Mouse (Mus musculus) heart, embryonic 14.5 days (tissue): ENCODE results near the gene Spen. TPM values are rescaled to one million over a fixed set of nuclear protein-coding genes. Genes with fewer than 3 reads are reported as not detected.
A peak's percentile ranks its signal among the peaks of the same experiment; 100 is the strongest.

Experiments
- ATAC-seq: fragments of 200-750 bp; cut with Nextera tagmentation; 2 replicates; pipeline ENCODE4 v1.8.0; 2017; ENCODE audit warnings: low read depth, moderate TSS enrichment; ENCODE audit not compliant: insufficient number of reproducible peaks, insufficient read depth, low FRiP score
- H3K27ac ChIP-seq, 2 experiments: fragments of 200-500 bp in 1 of 2; fragments of 300-500 bp in 1 of 2; sonication (generic) in 1 of 2; replicated peaks in 1 of 2; 2 replicates each; pipeline ENCODE4 v1.5.1; 2012 to 2014; ENCODE audit warnings: low read depth in 2 of 2, low read length in 2 of 2, control low read depth in 1 of 2, mild to moderate bottlenecking in 1 of 2, mixed read lengths in 1 of 2; ENCODE audit not compliant: control insufficient read depth in 1 of 2, insufficient read depth in 1 of 2
- H3K27me3 ChIP-seq: fragments of 300-500 bp; sonication (generic); 2 replicates; pipeline ENCODE4 v1.6.1; 2014; ENCODE audit warnings: mild to moderate bottlenecking, low read length, control low read depth; ENCODE audit not compliant: control insufficient read depth, insufficient read depth
- H3K36me3 ChIP-seq: fragments of 300-500 bp; sonication (generic); 2 replicates; pipeline ENCODE4 v1.6.1; 2014; ENCODE audit warnings: mild to moderate bottlenecking, control low read depth, low read length, mixed read lengths; ENCODE audit not compliant: control insufficient read depth, insufficient read depth
- H3K4me1 ChIP-seq, 2 experiments: fragments of 200-500 bp in 1 of 2; fragments of 300-500 bp in 1 of 2; sonication (generic) in 1 of 2; 2 replicates each; pipeline ENCODE4 v1.6.1; 2012 to 2014; ENCODE audit warnings: low read length in 2 of 2, control low read depth in 1 of 2, mixed read lengths in 1 of 2; ENCODE audit not compliant: control insufficient read depth in 2 of 2, insufficient read depth in 2 of 2
- H3K4me2 ChIP-seq: fragments of 300-500 bp; sonication (generic); 2 replicates; pipeline ENCODE4 v1.6.1; 2014; ENCODE audit warnings: mild to moderate bottlenecking, low read length
- H3K4me3 ChIP-seq, 2 experiments: fragments of 200-500 bp in 1 of 2; fragments of 300-500 bp in 1 of 2; sonication (generic) in 1 of 2; 2 replicates each; pipeline ENCODE4 v1.5.1; 2012 to 2014; ENCODE audit warnings: low read length in 2 of 2, mild to moderate bottlenecking in 2 of 2, control low read depth in 1 of 2, low read depth in 1 of 2, moderate library complexity in 1 of 2; ENCODE audit not compliant: control insufficient read depth in 1 of 2, insufficient read depth in 1 of 2
- H3K9ac ChIP-seq: fragments of 300-500 bp; sonication (generic); 2 replicates; pipeline ENCODE4 v1.6.1; 2014; ENCODE audit warnings: mild to moderate bottlenecking, low read length
- H3K9me3 ChIP-seq: fragments of 300-500 bp; sonication (generic); 2 replicates; pipeline ENCODE4 v1.6.1; 2016; ENCODE audit warnings: low read length, control low read depth; ENCODE audit not compliant: control insufficient read depth
- WGBS: fragments of 180-500 bp; shearing (Covaris S2); extraction: QIAGEN DNeasy Blood & Tissue Kit; methylation state at CpG from one replicate; pipeline ENCODE4 v1.1.7; 2014; 5-methylcytosine and 5-hydroxymethylcytosine counted together
- polyA plus RNA-seq: library from polyadenylated mRNA; unstranded; fragments of >200 nt; fragmentation: Nextera tagmentation; extraction: Ambion mirVana; gene quantifications from 2 replicates; pipeline ENCODE4 v1.2.1, GENCODE M21; 2014

Gene Spen
- polyA plus RNA-seq, 1 experiment from 2014 or later, result 9.6 TPM

- no peaks in the 10 kb centered on the region for H3K4me1 ChIP-seq
- WGBS, result 80% methylated on average over 18 of the region's 18 CpGs
- H3K9ac ChIP-seq, result no peak overlapping the region
- no peaks in the 10 kb centered on the region for H3K36me3 ChIP-seq
- ATAC-seq, result no peak
- no peak overlapping the region for H3K4me2 ChIP-seq
- no peak overlapping the region for H3K4me3 ChIP-seq
- no peak overlapping the region for H3K27ac ChIP-seq
- H3K27me3 ChIP-seq, result no peaks in the 10 kb centered on the region
- H3K9me3 ChIP-seq, result no peaks in the 10 kb centered on the region
Measured at GRCm38 (mm10) chr4:141433191-141433590, 105.2 kb downstream of the Spen start.

DNA sequence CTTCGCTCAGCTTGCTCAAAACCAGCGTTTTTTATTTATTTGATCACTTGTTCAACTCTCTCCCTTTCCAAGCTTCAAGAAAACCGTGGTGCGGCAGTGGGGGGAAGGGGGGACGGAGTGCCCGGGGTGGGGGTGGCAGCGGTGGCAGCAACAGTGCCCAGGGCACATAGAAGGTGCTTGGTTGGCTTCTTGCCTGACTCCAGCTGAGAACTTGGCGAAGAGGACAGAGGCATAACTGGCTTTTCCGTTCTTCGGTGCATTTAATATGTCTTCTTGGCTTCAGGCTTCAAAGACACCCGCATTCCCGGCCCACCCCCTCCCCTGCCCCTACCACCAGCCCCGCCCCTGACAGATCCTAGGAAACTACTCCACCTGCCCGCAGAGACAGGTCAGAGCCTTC, 105.7 kb downstream of the Spen start:
- WGBS, result 66% methylated on average over 14 of the region's 14 CpGs
- Histone ChIP-seq H3K9ac (no peak overlapping the region), H3K4me3 (no peak overlapping the region), H3K36me3 (no peaks in the 10 kb centered on the region), H3K27me3 (no peaks in the 10 kb centered on the region), H3K27ac (no peak overlapping the region), H3K9me3 (no peaks in the 10 kb centered on the region), H3K4me2 (no peak overlapping the region), H3K4me1 (no peaks in the 10 kb centered on the region)
- ATAC-seq, result no peak

GRCm38 (mm10) chr4:141430997-141431396, 107.4 kb downstream of the Spen start:
- Histone ChIP-seq H3K9me3 (no peaks in the 10 kb centered on the region), H3K27me3 (no peaks in the 10 kb centered on the region), H3K4me3 (no peak overlapping the region), H3K27ac (no peak overlapping the region), H3K9ac (no peak overlapping the region), H3K4me1 (peaks cover 13 to 14% of the 10 kb centered on the region in 2 experiments), H3K36me3 (no peaks in the 10 kb centered on the region), H3K4me2 (no peak overlapping the region)
- no peak for ATAC-seq
- WGBS, result 41% methylated on average over 9 of the region's 9 CpGs

DNA sequence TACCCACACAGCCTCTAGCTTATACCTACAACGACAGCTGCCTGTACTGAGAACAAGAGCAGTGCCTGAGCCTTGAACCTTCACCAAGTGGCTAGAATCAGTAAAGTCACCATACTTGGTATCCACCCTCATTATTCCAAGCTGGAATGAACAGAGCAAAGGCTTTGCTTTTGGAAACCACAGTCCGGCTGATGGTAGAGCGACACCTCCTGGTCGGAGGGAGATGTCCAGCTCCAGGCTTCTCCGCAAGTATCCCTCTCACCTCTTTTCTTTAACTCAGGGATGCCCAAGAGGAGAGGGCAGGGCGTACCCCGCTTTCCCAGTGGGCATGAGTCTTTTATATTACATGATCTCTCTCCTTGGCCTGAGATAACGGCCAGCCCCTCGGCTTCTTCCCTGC, 108.5 kb downstream of the Spen start:
- WGBS, result 41% methylated on average over 9 of the region's 9 CpGs

DNA sequence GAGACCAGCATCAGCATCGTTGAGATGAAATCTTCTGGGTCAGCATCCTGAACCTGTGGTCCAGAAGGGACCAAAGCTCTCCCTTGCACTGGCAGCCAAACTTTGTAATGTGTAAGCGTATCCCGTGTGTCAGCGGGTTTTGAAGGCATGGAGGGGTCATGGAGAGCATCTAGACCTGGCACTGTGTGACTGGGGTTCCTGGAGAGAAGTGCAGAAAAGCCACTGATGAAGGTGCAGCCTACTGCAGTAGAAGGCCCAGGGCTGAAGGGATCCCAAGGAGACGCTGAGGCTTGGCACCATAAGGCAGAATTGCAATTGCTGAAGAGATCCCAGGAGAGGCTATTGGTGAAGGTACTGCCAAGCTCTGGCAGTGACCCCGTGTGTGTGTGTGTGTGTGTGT, 109.0 kb downstream of the Spen start:
- Histone ChIP-seq H3K4me3 (no peak overlapping the region), H3K27ac (no peak overlapping the region; a peak in 1 of 4 replicates), H3K27me3 (no peaks in the 10 kb centered on the region), H3K9me3 (no peaks in the 10 kb centered on the region), H3K4me1 (peaks cover 16 to 28% of the 10 kb centered on the region in 2 experiments), H3K4me2 (no peak overlapping the region), H3K36me3 (peaks cover 7% of the 10 kb centered on the region), H3K9ac (0 out of 2 replicates have a peak overlapping the region, but pooled peaks have one; percentile 11)
- no peak for ATAC-seq
- 70% methylated on average over 6 of the region's 6 CpGs for WGBS

More for the DNA sequence above, 108.5 kb downstream of the Spen start:
- no peaks in the 10 kb centered on the region for H3K9me3 ChIP-seq
- H3K9ac ChIP-seq, result no peak overlapping the region
- peaks cover 15 to 25% of the 10 kb centered on the region in 2 experiments for H3K4me1 ChIP-seq
- peaks cover 3% of the 10 kb centered on the region for H3K36me3 ChIP-seq
- H3K4me3 ChIP-seq, result no peak overlapping the region
- no peaks in the 10 kb centered on the region for H3K27me3 ChIP-seq
- no peak overlapping the region for H3K27ac ChIP-seq
- H3K4me2 ChIP-seq, result no peak overlapping the region
- no peak for ATAC-seq

GRCm38 (mm10) chr4:141427921-141428320, 110.5 kb downstream of the Spen start:
- 84% methylated on average over 13 of the region's 13 CpGs for WGBS
- ATAC-seq, result no peak
- Histone ChIP-seq H3K9ac (no peak overlapping the region), H3K9me3 (no peaks in the 10 kb centered on the region), H3K27me3 (no peaks in the 10 kb centered on the region), H3K4me1 (peaks cover 16 to 31% of the 10 kb centered on the region in 2 experiments), H3K36me3 (peaks cover 22% of the 10 kb centered on the region), H3K4me2 (no peak overlapping the region), H3K4me3 (no peak overlapping the region), H3K27ac (peak overlapping the region in 1 of 2 experiments; percentile 97; a peak in 1 of 4 replicates)

- no peak for ATAC-seq
- H3K9me3 ChIP-seq, result no peaks in the 10 kb centered on the region
- H3K4me3 ChIP-seq, result peak overlapping the region; percentile 13 to 62; a peak in 2 of 4 replicates
- H3K4me2 ChIP-seq, result peak overlapping the region; percentile 93
- H3K36me3 ChIP-seq, result peaks cover 28% of the 10 kb centered on the region
- peak overlapping the region; percentile 95 for H3K9ac ChIP-seq
- peaks cover 16 to 31% of the 10 kb centered on the region in 2 experiments for H3K4me1 ChIP-seq
- H3K27ac ChIP-seq, result peak overlapping the region; percentile 82 to 97
- 52% methylated on average over 10 of the region's 10 CpGs for WGBS
- H3K27me3 ChIP-seq, result no peaks in the 10 kb centered on the region
Measured at GRCm38 (mm10) chr4:141426796-141427745, 111.3 kb downstream of the Spen start.
